Mouse (Mus musculus): ENCODE data around the gene Zbbx. TPM values are rescaled to one million over a fixed set of nuclear protein-coding genes. Genes with fewer than 3 reads are reported as not detected.

Zbbx gene
- not detected in 2 replicates for total RNA-seq (2023)

GRCm38 (mm10) chr3:75164838-75165496 lies at the start of gene Zbbx:
TSS of gene Zbbx (minus strand) at chr3:75165034.

Other genes starting within 250 kb of the Zbbx start
- gene Serpini2, start 105.0 kb upstream of the Zbbx start, total RNA-seq (2023), result not detected in 2 replicates